Mouse (Mus musculus) embryonic stem cell, embryonic (primary cell): Measurements from ENCODE around the gene Smim20.

Experiments
- CTCF ChIA-PET, 4 experiments: fragments of 300-600 bp in 2 of 4; fragments of 350-600 bp in 2 of 4; sonication (Branson Sonifier 250); formaldehyde crosslinking; loops; one replicate each; lab custom pipeline; 2022; ENCODE audit warnings: inconsistent platforms in 2 of 4; lab: Charles Lee
- POLR2A ChIA-PET, 4 experiments: fragments of 300-600 bp in 2 of 4; fragments of 350-600 bp in 2 of 4; sonication (Branson Sonifier 250); formaldehyde crosslinking; loops; one replicate each; lab custom pipeline; 2022; ENCODE audit warnings: antibody characterized with exemption in 4 of 4, inconsistent platforms in 1 of 4; lab: Charles Lee

Gene Smim20

DNA sequence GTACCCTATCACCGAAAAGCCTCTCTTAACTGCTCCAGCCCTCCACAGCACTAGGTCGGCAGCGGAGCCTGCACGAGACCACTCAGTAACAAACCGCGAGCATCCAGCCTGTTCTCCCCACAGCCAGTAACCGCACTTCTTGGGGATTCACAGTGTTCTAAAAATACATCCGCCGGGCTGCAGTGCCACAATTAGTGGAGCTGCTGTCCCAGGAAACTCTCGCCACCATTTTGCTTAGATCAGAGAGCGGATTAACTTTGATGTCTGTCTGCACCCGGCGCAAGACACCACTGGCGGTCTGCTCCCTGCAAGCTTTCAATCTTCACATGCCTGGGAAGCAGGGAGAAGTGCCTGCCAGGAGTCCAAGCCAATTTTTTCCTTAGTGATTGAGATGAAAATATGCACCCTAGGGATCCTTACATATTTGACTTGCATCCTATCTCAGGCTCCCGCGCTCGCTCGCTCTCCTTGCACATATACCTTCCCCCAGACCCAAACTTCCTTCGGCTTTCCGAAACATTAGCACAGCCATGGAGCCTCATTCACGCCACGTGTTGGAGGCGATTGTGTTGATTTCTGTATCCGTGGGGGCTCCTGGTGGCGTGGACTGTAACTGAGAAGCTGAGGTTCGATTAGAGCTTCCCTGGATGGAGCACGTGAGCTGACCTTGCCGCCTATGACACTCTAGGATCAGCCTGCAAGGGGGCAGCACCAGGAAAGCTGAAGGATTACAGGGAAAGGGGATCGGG, 8.7 kb upstream of the Smim20 start:
- ChIA-PET CTCF (interaction anchor here in 1 of 4 experiments (0.7 kb wide), 1 partner anchor 27 kb away, joined by 3 read pairs; no protein-coding TSS in a partner anchor), POLR2A (interaction anchor here in 2 of 4 experiments (0.6 to 3.5 kb wide), 4 partner anchors 8 to 395 kb away, joined by 3 to 13 read pairs (median 5); partner anchors contain the start of gene Smim20 (in 2 of the 2))

DNA sequence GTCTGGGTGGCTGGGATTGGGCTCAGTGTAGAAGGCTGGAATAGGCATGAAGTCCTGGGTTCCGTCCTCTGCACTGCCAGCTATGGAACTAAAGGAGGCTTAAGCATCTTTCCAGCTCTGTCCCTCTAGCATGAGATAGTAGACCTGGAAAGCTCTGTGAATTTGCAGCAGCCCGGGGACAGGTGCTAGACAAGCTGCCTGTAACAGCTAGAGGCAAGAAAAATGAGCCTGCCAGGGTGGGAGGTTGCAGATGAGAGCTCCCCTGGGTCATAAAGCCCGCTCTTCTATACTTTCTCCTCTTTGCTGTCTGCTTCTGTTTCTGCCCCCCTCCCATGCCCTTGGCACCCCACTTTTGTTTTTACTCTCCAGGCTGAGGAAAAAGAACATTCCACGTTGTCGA, 7.0 kb upstream of the Smim20 start:
- POLR2A ChIA-PET, result interaction anchor here in 3 of 4 experiments (0.7 to 1.3 kb wide), 3 partner anchors 8 to 47 kb away, joined by 3 to 5 read pairs (median 4); no protein-coding TSS in a partner anchor
- CTCF ChIA-PET, result interaction anchor here in 2 of 4 experiments (0.6 to 1.4 kb wide), 2 partner anchors 15 to 601 kb away, joined by 3 to 6 read pairs; no protein-coding TSS in a partner anchor

DNA sequence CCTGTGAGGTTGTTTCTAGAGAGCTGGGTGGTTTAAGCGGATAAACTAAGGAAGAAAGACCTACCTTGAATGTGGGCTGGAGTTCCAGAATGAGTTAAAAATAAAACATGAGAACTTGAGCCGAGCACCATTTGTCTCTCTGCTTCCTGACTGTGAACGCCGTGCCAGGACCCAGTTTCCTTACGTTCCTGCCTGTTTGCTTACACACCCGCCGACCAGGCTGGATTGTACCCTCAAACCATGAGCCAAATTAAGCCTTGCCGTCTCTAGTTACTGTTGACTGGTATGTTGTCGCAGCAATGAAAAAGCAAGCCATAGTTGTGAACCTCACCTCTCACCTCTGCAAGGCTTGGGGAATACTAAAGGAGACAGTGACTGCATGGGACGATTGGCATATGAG, 4.9 kb upstream of the Smim20 start:
- ChIA-PET CTCF (no interaction called here), POLR2A (no interaction called here)

DNA sequence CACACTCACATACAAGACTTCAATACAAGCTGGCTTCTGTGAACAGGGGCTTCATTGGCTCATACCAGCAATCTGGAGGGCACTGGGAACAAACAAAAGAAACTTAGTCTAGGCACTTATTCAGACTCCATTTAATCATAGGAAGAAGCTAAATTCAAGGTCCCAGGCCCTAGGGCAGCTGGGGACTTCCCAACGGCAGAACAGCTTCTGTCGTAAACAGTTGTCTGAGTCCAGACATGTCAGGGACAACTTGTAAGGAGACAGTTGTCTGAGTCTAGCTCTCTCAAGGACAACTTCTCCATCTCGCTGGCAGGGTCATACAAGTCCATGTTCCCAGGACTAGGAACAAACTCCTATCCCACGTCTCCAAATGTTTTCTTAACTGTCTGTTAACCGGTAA, 2.8 kb upstream of the Smim20 start:
- CTCF ChIA-PET, result no interaction called here
- POLR2A ChIA-PET, result interaction anchor here in 2 of 4 experiments (0.6 to 0.7 kb wide), 2 partner anchors 408 to 485 kb away, joined by 3 read pairs; no protein-coding TSS in a partner anchor

DNA sequence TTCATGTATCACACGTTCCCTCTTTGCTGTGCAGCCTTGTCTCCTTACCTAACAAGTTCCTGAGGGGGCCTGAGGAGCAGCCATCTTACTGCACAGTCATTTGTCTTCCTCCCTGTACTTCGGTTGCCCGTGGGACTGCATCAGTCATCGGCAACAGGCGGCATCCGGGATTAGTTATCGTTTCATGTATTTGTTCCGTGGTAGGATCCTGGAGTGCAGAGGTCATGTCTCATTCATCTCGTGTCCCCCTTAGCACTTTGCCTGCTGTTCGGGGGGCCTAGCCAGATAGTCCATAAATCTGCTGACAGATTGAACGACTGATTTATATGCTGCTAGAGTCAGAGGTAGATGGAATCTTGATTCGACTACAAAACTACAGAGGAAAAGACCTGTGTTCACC, 1.1 kb upstream of the Smim20 start:
- ChIA-PET CTCF (no interaction called here), POLR2A (interaction anchor here in 1 of 4 experiments (2.1 kb wide), 1 partner anchor 8 kb away, joined by 13 read pairs; no protein-coding TSS in a partner anchor)

DNA sequence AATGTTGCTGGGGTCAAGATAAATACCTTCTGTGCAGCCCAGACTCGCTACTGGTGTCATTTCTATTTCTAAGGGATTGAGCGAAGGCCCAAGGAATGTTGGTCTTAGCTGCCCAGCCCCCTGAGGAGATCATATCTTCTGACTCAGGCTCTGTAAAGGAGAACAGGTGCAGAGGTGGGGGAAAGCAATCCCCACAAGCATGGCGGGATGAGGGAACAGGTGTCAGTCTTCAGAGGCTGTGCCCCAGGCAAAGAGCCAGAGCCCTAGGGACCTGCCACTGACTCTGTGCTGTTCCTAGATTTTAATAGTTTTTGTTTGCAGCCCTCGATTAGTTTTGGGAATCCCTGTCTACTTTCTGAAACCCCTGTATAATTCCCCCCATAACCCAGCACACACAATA, 702 bp upstream of the Smim20 start:
- ChIA-PET POLR2A (interaction anchor here in 1 of 4 experiments (1.4 to 2.1 kb wide), 2 partner anchors 8 to 273 kb away, joined by 3 to 13 read pairs; no protein-coding TSS in a partner anchor), CTCF (no interaction called here)

DNA sequence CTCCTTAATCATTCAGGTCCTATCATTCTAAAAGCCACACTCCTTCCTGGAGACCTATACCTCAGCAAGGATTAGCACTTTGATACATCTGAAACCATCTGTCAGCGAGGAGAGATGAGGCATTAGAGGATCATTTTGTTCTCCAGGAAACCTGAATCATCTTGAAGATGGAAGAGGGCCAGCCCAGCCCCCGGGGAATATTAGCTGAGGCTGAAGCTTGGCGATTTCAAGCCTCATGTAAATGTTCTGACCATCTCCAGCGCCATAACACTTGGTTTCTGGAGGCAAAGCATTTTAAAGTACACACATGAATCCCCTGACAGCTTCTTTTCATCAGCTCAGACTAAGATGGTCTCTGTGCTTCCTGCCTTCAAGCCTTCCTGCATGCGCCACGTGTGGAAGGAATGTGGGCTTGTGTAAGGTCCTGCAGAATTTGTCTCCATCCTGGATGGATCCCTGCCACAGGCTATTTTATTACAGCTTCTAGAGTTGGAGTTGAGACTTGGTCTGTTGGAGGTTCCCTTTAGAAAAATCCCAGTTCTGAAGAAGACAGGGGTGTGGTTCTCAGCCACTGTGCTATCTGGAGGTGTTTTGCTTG, 1.3 kb downstream of the Smim20 start:
- CTCF ChIA-PET, result no interaction called here
- POLR2A ChIA-PET, result interaction anchor here in 3 of 4 experiments (0.5 to 2.9 kb wide), 13 partner anchors 8 to 741 kb away, joined by 3 to 19 read pairs (median 3); no protein-coding TSS in a partner anchor

DNA sequence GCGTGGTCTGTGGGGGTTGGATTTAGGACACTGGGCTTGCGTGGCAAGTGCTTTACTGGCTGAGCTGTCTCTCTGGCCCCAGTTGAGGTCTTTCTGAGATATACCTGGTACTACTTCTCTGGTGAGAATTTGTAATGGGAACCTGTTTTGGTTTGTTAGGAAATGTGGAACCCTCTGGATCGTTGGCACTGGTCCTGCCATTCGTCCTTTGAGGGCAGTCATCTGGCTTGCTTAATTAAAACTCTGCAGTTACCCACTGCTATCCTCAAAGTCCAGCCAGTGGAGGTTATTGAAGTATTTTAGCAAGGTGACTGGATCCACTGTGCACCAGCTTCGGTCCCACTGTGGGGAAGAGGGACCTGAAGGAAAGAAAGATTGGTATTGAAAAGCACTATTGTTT, 2.9 kb downstream of the Smim20 start:
- POLR2A ChIA-PET, result interaction anchor here in 1 of 4 experiments (0.6 kb wide), 1 partner anchor 84 kb away, joined by 4 read pairs; no protein-coding TSS in a partner anchor
- CTCF ChIA-PET, result no interaction called here

DNA sequence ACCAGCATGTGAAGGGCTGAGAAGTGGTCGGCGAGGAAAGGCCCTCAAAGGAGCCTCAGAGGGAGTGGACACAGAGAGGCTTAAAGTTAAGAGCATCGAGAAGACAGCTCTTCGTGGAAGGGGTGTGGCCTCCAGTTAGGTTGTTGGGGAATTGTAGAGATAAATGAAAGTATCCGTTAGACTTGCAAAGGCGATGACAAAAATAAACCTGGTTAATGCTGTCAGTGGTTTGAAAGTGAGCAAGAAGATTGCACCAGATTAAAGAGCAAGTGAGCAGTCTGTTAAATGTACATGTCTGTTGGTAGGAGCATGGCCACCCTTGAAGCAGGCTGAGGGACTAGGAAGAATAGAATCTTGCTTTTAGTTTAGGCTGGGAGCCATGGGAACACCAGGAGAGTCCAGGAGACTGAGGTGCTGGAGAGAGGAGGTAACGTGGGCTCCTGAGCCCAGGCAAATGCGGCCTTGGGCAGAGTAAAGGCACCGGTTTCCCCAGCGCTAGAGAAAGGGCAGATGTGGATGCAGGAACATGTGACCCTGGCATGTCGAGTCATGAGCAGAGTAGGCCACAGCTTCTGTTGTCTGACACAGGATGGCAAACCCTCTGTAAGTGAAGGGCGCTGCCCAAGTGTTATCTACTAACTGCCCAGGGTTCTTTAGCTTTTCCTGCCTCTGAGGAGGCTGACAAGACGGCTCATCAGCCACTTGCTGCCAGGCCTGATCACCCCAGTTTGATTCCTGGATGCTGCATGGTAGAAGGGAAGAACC, 4.2 kb downstream of the Smim20 start:
- ChIA-PET CTCF (interaction anchor here in 1 of 4 experiments (0.7 kb wide), 1 partner anchor 205 kb away, joined by 3 read pairs; no protein-coding TSS in a partner anchor), POLR2A (interaction anchor here in 2 of 4 experiments (0.5 to 0.6 kb wide), 2 partner anchors 47 to 59 kb away, joined by 3 to 7 read pairs; no protein-coding TSS in a partner anchor)

DNA sequence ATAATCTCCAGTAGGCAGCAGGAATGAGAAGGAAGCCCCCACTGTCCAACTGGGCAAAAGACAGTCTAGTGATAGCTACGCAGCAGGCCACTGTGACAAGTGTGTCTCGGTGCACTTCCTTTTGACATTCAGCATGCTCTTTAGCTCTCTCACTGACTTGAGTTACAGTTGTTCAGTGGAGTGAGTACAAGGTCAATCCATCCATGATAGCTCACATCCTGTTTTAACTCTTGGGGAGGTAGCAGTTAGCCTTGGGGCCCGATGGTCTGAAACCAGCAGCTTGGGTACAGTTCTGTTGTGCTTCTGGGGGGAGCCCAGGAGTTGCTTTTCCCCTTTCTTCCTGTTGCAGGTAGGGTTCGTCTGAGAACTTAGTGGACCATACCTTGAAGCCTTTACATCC, 5.7 kb downstream of the Smim20 start:
- POLR2A ChIA-PET, result interaction anchor here in 2 of 4 experiments (0.7 to 1.4 kb wide), 3 partner anchors 9 to 11 kb away, joined by 3 to 4 read pairs (median 3); no protein-coding TSS in a partner anchor
- CTCF ChIA-PET, result interaction anchor here in 1 of 4 experiments (0.6 kb wide), 1 partner anchor 598 kb away, joined by 4 read pairs; no protein-coding TSS in a partner anchor

DNA sequence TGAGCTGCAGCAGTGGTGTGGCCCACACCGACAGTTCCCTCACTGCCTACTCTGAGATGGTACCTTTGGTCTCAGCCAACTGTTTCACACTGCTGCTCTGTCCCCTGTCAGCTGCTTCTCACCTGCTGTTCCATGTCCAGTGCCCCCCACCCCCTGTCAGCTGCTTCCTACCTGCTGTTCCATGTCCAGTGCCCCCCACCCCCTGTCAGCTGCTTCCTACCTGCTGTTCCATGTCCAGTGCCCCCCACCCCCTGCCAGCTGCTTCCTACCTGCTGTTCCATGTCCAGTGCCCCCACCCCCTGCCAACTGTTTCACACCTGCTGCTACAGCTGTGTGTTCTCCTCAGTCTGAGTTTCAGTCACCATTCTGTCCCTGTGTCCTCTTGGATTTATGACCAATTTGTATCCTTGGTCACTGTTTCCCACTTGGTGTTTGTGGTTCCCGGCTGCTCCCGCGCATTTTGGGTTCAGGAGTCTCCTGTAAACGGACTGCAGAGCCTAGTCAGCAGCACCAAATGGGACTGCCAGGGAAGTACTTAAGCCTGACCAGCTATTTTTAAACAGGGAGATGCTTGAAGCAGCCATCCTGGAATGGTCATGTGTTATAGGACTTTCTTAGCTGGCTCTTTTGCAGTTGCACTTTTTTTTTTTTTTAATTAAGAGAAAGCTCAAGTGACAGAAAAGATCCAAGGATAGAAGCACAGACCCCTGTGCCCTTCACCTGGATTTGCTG, 7.0 kb downstream of the Smim20 start:
- ChIA-PET POLR2A (interaction anchor here in 2 of 4 experiments (0.6 to 1.0 kb wide), 3 partner anchors 15 to 383 kb away, joined by 3 to 4 read pairs (median 3); no protein-coding TSS in a partner anchor), CTCF (interaction anchor here in 3 of 4 experiments (0.5 to 1.5 kb wide), 5 partner anchors 14 to 316 kb away, joined by 3 to 9 read pairs (median 4); no protein-coding TSS in a partner anchor)

DNA sequence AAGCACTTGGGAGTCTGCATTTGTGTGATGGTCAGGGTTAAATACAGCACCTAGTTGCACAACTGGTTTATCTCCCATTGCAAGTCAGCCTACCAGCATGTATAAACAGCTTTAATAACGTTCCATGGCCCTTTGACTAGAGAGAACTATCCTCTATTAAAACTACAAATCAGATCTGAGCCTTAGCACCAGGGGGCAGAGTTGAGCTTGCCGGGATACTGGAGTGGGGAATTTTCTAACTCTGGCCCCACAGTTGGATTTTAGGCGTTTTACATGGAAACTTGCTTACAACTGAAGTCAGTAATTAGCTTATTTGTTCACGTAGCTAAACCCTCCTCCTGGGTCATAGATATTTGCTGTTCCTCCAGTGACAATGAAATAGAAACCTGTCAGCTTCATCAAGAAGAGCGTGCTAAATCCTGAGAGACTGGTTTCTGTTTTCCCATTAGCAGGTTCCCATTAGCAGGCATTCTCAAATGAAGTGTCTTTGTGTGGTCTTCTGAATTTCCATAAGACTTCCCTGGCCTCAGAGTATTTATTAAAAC, 8.0 kb downstream of the Smim20 start:
- ChIA-PET POLR2A (interaction anchor here (0.6 to 3.8 kb wide), 6 partner anchors 7 to 382 kb away, joined by 3 to 19 read pairs (median 4); partner anchors contain the start of gene Smim20 (in 2 of the 4)), CTCF (interaction anchor here (0.5 to 1.5 kb wide), 9 partner anchors 9 to 315 kb away, joined by 3 to 9 read pairs (median 3); no protein-coding TSS in a partner anchor)

DNA sequence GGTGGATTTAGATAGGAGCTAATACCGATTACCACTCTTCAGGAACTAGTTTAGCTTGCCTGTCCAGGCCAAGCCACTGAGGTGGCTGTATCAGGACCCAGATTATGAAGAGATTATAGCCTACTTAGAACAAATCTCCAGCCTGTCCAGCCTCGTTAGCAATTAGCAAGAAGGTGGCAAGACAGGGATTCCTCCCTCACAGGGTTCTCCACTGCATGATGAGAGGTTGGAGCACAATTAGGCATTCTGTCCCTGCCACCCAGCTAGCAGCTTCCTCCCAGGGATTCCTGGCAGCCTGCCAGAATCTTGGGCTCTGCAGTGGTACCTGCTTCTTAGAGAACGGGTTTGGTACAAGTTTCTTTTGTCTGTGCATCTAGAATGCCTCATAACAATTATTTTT, 8.5 kb downstream of the Smim20 start:
- ChIA-PET POLR2A (interaction anchor here in 2 of 4 experiments (1.6 to 3.8 kb wide), 2 partner anchors 8 kb away, joined by 6 to 19 read pairs; partner anchors contain the start of gene Smim20 (in 2 of the 2)), CTCF (interaction anchor here in 3 of 4 experiments (0.6 to 1.5 kb wide), 7 partner anchors 9 to 297 kb away, joined by 3 to 6 read pairs (median 3); no protein-coding TSS in a partner anchor)

DNA sequence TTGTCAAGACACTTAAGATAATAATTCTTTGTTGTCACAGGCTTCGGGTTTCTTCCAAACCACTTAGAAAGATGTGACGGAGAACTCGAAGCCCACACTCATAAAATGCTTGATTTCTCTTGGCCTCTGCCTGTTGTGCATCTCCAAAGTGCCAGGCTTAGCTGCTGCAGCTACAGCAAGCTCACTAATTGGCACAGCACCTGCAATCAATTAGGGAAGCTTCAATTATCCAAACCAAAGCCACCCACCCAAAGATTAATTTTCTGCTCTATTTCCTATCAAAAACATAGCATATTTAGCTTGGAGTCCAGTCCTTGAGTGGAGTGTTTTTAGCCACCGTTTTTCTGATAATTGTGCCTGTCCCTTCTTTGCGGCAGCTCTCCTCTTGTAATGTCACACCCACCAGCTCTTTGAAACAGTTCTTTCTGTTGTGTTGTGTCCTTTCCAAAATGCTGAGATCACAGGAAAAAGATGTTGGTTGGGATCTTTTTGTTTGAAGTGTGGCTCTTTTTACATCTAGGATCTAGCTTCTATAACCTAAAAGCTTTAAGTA, 9.7 kb downstream of the Smim20 start:
- ChIA-PET CTCF (interaction anchor here in 1 of 4 experiments (0.5 to 0.9 kb wide), 2 partner anchors 10 to 48 kb away, joined by 3 to 6 read pairs; partner anchors contain the start of gene Smim20), POLR2A (interaction anchor here in 2 of 4 experiments (0.8 to 3.8 kb wide), 3 partner anchors 9 to 10 kb away, joined by 3 to 19 read pairs (median 6); partner anchors contain the start of gene Smim20 (in 2 of the 2))

DNA sequence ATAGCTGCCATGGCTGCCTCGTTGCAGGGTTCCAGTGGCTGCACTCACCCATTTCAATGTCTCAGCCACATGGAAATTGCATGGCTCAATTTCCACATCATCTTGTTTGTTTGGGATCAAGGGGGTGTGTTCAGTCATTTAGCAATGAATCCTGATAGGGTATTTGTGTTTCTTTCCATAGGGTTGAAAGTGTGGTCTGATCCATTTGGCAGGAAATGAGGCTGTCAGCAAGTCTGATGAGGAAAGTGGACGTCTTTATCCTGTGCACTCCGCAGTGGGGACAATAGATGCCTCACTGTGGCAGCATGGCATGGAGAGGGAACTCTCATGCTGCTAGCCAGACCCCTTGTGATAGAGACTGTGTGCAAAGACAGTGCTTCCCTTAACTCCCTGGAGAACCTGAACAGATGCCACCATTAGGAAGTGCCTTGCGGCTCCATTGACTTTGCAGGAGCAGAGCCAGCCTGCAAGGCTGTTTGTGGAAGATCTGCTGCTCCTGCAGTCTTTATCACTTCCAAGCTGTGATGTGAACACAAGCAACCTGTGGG, 10.9 kb downstream of the Smim20 start:
- ChIA-PET POLR2A (interaction anchor here in 1 of 4 experiments (3.8 kb wide), 1 partner anchor 10 kb away, joined by 19 read pairs; the partner anchor contains the start of gene Smim20), CTCF (no interaction called here)

DNA sequence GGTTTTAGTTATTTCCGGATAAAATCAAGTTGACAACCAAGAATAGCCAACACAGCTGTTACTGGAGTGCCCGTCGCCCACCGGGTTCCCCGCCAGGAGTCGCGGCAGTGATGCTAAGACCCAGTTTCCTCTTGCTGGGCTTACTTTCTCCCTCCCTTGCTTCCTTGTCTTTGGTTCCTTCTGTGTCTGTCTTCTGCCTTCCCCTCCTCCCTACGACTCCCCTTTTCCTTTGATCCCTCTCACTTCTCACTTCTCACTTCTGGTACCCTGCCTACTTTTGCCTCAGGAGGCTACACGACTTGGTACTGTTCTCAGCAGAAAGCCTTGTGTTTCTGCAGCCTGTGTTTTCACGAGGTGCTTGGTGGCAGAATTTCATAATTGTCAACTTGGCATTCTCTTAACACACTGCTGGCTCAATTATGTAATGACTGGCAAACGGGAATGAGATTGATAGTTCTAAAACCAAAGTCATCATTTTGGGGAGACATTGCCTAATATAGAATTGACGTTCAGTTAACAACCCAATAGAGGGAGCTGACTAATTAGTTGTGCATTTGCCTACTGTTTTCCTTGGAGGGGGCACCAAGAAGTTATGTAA, 12.4 kb downstream of the Smim20 start:
- POLR2A ChIA-PET, result no interaction called here
- CTCF ChIA-PET, result no interaction called here
